Mouse (Mus musculus) skeletal muscle tissue, adult 2 months (tissue): Measurements from ENCODE around the gene Ppp2r3a.

Experiments
- DNase-seq: peaks from one replicate; pipeline ENCODE4 v3.0.0-alpha.2; 2012; ENCODE audit warnings: low read depth, low spot score

Gene Ppp2r3a

DNA sequence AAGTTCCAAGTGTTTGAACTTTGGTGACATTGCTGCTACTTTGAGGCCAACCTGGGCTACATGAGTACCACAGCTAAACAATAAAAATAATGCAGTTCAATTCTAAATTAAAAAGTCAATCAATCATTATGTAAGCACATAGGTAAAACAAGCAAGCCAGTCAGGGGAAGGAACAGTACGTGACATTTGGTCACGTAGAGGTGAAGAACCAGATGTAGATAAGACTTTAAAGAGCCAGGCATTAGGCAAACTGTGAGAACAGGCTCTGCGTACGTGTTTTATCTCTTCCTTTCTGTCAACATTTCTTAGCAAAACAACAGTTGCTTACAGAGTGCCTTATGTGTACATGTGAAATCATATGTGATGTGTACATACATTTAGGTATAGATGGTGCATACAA, 946 bp upstream of the Ppp2r3a start:
- no peak for DNase-seq

DNA sequence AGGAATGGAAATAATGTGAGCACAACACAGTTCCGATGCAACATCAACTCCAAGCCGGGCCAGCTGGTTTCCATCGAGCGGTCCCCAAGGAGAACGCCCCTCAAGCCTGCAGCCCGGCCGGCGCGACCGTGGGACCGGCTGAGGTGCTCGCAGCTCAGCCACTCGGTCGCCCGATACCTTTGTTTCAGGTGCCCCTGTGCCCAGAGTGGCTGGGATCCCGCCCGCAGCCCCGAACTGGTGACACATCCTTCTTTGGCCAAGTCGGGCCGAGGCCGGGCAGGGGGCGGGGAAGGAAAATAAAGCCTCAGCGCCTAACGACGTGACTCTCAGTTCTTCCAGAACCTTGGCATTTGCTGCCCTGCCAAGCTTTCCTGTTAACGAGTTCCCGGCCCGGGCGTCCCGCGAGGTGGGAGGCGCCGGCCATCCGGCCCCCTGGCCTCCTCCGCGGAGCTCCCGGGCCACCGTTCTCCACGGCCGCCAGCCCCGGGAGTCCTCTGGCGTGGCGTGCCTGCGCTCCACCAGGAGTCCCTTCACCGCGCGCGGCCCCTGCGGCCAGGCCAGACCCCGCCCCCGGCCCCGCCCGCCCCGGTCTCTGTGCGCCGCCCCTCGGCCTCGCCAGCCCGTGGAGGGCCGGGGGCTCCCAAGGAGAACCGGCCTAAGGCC, 483 bp downstream of the Ppp2r3a start:
- DNase-seq = peak; percentile 72

DNA sequence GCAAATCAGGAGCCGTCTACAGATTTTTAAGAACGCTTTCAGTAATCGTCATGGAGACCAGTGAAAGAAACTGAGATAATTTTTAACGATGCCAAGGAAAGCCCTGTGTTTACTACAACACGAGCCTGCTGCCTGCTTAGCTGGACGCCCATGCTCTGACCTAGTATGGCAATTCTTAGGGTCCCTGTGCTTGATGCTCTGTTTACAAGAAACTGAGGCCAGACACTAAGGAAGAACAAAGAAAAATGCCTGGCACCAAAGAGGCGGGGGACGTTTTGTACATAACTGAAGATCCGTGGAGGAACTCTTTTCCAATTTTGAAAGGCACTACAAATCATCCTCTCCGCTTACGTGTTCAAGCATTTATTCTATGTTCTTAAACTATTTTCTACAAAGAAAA, 1.1 kb downstream of the Ppp2r3a start:
- DNase-seq = no peak

DNA sequence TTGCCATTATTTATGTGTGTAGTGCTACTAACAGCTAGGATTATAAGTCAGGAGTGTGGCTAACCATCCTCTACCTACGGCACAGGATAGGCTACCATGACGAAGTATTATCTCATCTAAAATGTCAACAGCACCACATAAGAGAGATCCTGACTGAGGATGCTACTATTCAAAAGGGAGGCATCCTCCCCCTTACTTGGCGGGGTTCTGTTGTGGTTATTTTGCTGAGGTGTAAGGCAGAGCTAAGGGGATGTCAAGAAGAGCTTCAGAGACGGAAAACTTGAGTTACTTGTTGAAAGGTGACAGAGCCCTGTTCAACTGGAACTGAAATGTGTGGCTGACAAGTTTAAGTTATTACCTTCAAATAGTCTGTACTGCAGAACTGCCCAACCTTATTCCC, 2.0 kb downstream of the Ppp2r3a start:
- no peak for DNase-seq

DNA sequence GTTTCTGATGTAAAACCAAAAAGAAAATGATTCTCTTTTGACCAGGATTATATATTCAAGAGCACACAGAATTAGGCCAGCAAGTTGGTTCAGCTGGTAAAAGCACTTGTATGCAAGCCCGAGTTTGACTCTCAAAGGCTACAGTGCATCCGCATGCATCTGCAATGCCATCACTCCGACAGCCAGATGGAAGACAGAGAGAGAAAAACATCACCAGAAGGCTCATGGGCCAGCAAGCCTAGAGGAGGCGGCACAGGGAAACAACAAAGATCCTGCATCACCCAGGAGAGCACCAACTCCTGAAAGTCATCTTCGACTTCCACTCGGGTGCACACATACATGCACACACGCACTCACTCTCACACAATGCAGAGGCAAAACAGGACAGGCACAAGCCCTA, 4.1 kb downstream of the Ppp2r3a start:
- DNase-seq = no peak

DNA sequence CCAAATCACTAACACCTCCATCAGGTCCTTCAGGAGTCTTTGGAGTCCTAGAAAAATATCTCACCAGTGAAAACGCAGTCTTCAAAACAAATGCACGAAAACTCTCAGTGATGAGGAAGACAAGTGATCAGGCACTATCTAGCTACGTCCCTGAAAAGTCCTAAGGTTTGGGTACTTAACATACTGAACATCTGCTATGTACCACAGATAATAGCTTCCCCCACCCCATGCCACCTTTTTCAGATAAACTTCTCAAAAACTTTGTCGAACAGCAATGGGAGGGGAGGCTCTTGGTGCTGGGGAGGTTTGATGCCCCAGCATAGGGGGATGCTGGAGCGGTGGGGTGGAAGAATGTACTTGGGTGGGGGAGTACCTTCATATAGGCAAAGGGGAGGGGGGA, 6.1 kb downstream of the Ppp2r3a start:
- no peak for DNase-seq

DNA sequence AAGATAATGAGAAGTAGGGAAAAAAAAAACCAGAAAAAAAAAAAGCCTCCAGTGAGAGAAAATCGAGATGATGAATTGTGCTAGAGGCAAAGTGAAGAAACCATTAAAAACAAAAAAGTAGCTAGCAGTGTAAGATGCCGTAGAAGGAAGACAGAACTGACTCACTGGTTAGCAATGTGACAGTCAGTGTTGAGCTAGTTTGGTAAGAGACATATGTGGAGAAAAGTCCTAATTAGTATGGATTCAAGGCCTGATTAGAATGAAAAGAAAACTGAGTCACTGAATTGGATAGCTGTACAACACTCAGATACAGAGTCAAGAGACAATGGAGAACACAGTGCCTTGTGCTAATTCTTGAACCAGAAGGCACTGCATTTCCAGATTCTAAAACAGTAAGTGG, 7.9 kb downstream of the Ppp2r3a start:
- DNase-seq = no peak

DNA sequence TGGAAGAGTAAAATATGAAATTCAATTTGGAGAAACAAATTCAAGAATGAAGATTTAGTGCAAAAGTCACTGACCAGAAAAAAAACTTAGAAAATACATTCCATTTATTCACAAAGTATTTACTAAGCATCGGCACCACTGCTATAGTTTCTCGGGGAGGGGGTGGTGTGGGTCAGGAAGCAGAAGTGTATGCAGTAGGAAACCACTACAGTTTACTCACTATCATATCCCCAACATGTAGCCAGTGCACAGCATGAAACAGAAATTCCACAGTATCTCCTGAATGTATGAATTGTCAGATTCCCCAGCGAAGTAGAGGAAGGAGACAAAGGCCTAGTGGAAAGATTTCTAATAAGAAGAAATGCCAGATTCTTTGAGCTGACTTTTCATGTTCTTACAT, 11.4 kb downstream of the Ppp2r3a start:
- no peak for DNase-seq

DNA sequence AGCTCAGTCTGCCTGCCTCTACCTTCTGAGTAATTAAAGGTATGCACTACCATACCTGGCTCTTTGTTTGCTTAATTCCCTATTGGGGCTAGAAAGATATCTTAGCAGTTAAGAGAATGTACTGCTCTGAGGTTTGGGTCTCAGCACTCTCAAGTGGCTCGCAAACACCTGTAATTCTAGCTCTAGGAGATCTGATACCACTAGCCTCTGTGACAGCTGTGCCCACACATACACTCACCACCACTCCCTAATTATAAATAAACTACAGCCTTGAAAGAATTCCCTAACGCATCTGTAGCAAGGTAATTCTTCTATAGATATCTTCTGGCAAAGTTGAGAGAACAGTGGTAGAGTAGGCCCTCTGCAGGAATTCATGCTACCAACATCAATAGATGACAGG, 15.8 kb downstream of the Ppp2r3a start:
- DNase-seq = no peak

DNA sequence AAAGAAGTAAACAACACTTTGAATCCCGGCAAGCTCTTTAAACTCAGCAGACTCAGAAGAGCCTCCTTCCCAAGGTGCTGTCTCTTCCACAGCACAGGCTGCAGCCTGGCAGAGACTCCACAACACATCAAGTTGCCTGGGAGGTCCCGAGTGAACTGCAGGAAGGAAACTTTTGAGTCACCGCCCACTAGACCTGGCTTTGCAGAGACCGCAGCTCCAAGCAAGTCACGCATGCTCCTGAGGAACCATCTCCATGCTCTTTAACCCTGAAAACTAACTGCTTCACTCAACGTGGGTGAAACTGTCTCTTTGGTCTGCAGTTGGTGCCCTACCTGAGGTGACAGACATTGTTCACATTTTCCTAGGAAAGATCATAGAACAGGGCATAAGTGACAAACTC, 19.6 kb downstream of the Ppp2r3a start:
- DNase-seq = no peak

DNA sequence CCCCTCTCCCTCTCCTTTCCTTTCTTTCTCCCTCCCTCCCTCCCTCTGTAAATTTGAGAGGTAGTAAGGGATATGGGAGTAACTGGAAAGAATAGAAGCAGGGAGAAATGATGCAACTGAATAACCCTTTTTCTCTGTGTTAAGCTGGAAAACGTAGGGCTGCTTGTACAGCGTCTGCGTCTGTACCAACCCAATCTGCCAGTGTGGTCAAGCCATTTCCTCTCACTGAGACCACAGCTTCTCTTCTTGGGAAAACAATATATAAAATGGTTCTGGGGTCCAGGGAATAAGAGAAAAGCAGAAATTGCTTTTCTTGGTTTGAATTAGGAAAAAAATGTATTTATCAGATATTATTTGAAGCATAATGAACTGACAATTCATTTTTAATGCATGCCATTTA, 21.6 kb downstream of the Ppp2r3a start:
- DNase-seq = no peak

DNA sequence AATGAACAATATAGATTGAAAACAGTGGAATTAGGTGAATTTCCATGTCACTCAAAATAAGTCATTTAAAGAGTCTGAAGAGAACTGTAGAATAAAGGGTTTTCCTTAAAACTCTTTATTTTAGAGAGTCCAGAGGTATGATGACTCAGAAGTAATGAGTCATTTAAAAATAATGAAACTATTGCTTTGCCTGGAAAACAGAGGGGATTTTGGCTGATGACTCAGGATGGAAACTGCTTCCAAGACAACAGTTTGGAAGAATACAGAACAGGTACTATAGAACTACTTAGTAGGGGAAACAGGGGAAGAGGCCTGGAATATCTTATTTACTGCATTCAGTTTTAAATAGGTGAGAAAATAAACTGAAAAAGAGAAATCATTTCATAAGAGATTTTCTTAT, 22.7 kb downstream of the Ppp2r3a start:
- no peak for DNase-seq

DNA sequence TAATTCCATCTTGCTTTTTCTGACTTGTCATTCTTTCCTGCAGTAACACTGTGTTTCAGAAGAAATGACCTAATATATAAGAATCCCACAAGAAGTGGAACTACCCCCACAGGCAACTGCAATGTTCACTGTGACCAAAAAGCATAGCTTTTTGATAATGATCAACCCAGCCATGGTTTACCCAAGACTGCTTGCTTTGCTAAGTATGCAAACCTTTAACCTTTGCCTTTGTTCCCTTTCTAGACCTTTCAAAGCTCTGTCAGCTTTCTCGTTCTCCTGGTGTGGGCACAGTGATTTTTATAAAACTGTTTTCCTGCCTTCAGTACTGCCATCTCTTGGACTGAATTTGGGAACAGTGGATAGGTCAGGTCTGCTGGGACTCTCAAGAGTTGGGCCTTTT, 43.6 kb downstream of the Ppp2r3a start:
- DNase-seq = no peak

DNA sequence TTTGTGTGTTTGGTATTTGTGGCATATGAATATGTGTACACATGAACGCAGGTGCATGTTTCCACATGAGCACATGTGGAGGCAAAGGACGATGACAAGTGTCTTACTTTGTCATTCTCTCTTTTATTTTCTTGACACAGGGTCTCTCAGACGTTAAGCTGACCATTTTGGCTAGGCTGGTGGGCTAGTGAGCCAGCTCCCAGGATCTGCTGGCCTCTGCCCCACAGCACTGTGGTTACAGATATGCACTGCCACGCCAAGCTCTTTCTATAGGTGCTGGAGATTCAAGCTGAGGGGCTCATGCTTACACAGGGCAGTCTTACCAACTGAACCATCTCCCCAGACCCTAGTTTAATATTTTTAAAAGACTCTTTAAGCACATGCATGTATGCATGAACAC, 45.1 kb downstream of the Ppp2r3a start:
- no peak for DNase-seq

DNA sequence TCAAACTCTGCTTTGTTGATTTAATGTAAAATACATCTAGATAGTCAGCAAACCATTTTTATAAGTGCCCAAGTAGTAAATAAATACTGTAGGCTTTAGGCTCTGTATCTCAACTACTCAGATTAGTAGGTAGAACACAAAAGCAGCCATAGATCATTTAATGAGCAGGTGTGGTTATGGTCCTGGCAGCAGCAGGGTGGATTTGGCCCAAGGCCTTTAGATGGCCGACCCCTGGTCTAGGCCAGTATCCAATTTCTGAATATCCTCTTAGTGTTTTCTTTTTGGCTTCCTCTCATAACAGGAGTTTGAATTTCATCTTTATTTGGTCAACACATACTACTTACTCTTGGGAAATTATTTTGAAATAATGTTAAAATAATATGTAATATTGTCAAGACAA, 46.4 kb downstream of the Ppp2r3a start:
- no peak for DNase-seq

DNA sequence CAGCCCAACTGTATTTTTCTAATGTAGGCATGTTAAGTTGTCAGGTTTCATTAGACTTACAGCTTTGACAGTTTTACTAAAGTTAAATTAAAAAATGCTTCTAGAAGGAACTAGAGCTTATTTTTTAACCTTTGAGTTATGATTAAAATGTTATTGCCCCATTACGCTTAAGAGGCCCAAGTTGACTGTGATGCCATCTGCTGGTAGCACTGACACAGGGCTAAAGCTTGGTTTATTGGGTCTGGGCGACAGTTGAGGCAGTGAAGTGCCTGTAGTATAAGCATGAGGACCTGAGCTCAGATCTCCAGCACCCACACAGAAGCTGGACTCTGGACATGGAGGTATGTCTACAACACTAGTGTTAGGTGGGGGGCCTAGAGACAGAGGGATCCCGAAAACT, 47.5 kb downstream of the Ppp2r3a start:
- no peak for DNase-seq

DNA sequence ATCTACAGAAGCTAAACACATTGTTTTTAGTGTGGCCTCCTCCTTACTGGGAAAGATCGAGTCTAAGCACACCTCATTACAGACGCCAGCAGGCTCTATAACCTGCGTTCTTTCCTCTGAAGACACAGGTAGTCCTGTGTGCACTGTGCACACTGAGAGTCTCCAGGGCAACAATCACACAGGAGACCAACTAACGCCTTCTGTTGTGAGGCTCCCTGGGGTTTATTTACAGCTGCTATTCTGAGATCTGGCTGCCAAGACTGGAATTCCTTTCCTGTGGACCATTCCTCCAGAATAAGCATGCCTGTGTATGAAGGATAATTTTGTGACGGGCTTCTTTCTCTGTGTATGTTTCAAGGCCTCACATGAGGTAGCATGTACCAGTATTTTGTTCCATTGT, 51.0 kb downstream of the Ppp2r3a start:
- no peak for DNase-seq

DNA sequence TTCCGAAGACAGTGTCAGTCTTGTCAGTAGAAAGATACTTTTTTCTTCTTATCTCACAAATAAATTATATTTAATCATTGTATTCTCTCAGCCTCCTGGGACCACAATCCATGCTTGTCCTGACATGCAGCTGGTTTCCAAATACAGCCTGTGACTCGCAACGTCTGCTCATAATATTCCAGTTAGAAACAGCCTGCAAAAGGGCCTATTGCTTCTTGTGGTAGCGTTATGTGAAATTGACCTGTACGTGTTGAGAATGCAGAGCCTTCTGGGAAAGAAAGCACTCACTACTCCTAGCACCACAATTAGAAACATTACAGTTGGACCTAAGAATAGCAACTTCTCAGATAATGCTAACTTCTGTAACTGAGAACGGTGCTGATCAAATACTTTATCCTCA, 52.8 kb downstream of the Ppp2r3a start:
- DNase-seq = peak; percentile 73

DNA sequence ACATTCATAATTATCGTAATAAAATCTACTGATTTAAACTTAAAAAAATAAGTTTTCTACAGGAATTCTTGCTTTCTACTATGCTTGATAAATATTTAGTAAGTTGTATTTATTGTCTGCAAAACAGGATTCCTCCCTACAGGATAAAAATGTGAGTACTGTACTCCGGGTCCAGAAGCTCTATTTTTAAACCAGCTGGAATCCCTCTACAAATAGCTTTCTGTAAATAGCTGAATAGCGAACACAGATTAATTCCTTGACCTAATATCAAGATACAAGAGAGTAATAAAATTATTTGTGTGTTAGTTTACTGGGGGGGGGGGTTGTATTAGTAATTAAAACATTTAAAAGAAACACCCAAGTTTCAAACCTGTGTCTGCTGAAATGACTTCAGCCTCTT, 53.3 kb downstream of the Ppp2r3a start:
- DNase-seq = no peak

DNA sequence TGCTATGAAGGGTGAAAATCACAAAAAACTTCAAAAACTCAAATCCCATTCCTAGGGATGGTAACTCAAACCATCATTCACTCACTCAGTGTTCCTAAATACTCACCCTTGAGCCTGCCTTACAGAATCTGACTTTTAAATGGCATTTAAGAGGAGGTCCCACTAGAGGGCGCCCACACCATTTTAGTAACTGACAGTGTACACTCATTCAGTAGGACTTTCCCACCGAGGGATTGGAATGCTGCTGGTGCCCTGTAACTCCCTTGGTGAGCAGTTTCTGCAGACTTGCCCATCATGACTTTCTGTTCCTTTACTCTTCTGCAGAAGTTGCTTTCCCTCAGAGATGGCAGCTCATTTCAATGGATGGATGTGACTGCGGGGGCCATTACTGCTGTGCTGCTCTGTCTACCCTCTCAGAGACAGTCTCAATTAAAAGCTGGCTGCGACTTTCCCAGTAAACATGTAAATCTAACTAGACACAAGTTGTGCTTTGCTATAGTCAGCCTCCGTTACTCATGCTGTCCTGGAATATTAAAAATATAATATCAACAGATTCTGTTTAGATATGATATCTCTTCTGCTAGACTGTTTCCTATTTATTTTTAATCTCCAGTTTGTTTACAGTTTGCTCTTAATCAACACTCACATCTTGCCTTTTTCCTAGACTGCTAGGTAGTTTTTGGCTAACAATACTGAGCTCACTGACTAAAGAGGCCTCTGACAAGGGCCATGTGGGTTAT, 69.5 kb downstream of the Ppp2r3a start:
- DNase-seq = peak; percentile 78

DNA sequence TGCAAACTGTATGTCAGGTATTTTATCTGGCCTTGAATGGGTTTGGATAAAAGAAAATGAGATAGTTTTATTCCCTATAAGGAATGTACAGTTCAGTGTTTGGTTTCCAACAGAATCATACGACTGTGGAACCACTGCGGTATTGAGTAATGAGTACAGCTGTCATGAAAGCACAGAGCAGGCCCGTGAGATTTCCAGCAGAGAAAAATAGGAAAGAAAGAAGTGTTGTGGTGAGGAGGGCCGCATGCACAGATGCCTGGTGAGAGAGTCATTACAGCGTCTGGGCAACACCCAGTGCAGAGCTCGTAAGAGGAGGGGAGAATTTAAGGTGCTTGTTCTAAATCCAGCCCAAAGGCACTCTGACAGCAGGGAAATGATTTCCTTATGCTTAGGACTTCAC, 70.3 kb downstream of the Ppp2r3a start:
- DNase-seq = no peak

DNA sequence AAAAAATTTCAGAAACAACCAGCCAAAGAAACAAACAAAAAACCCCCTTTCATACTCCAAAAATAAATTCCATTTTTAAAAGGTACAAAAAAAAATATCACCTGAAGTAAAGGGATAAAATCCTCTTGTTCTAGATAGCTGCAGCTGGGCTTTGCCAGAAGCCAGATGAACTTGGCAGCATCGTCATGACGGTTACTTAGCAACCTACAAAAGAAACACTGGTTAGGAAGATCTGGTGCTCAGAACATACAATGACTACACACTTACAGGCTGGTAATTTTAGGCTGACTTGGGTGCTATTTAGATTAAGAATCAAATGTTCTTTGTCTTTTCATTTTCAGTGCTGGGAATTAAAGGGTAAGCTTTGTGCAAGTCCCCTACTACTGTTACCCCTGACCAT, 71.4 kb downstream of the Ppp2r3a start:
- peak; percentile 57 for DNase-seq

DNA sequence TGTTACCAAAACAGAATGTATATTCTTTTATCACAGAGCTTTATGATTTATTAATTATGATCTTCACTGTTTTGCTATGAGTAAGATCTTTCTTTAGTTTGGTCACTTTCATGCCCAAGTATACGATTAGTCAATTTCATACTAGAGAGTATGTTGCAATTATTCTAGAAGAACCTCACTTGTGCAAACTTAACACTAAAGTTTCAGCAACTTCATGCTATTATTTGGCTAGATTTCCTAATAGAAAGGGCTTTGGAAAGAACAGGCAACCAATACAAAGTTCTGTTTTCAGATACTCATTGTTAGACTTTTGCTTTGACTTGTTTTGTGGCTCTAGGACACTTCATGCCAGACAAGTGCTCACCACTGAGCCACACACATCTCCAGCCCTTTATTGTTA, 91.0 kb downstream of the Ppp2r3a start:
- no peak for DNase-seq

DNA sequence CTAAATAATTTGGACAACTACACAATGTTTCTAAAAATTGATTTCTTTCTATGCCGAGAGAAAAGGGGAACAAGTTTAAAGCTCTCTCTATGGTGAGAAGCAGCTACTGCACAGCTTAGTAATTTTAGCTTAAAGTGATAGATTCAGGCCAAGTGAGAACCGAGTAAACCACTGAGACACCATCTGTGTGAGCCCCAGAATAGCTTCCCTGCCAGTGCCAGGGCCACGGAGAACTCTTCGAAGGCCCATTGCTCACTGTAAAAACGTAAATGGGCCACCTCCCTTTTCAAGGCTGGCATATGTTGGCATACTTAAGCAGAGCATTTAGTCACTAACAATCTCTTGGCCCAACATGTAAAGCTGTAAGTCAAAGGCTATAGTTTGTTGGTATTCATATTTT, 91.5 kb downstream of the Ppp2r3a start:
- no peak for DNase-seq
